Mouse (Mus musculus): ENCODE measurements around the gene Spata31d1d. TPM values are rescaled to one million over a fixed set of nuclear protein-coding genes. Genes with fewer than 3 reads are reported as not detected.

Spata31d1d gene
- polyA plus RNA-seq, 1 experiment from 2014 or later, result not detected

DNA sequence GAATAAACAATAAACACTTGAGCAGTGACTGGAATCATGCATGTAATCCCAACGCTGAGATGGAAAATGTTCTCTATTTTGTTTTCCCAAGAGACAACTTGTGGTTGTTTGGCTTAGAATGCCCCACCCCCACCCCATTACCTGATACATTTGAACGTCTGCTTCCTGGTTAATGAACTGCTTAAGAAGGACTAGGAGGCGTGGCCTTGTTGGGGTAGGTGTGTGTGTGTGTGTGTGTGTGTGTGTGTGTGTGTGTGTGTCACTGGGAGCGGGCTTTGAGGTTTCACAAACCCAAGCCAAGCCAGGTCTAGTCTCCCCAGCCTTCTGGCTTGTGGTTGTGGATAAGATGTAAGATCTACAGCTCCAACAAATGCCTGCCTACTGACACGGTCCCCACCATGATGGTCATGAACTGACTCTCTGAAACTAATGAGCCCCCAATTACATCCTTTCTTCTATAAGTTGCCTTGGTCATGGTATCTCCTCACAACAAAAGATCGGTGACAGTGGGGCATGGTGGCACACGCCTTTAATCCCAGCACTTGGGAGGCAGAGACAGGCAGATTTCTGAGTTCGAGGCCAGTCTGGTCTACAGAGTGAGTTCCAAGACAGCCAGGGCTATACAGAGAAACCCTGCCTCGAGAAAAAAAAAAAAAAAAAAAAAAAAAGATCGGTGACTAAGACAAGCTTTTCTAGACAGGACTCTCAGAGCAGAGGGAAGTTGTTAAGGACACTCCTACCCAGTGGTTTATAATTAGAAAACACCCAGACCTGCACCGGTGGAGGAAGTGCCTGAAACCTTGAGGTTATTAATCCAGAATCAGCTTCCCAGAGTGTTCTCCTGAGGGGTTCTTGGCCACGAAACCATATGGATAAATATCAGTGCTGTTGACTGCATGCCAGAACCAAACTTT, 55.0 kb downstream of the Spata31d1d start:
- Histone ChIP-seq H3K4me2 (replicated peaks) (no peak overlapping the region), H3K27me3 (no peaks in the 10 kb centered on the region), H3K36me3 (no peaks in the 10 kb centered on the region), H3K9ac (no peak overlapping the region), H3K27ac (replicated peaks) (no peak overlapping the region), H3K9me3 (replicated peaks) (no peaks in the 10 kb centered on the region), H3K4me1 (peaks cover 16% of the 10 kb centered on the region), H3K4me3 (replicated peaks) (no peak overlapping the region)
- ATAC-seq (ENCODE audit: insufficient number of reproducible peaks, low FRiP score, low TSS enrichment, low read depth), result no peak
- WGBS, result 66% methylated on average over 12 of the region's 12 CpGs

Other genes with a start within 250 kb of the Spata31d1d start
- 16.3 and 20.4 TPM in 2 replicates for gene Agtpbp1, start 146.5 kb downstream of the Spata31d1d start, polyA plus RNA-seq (2015; fragmentation: Nextera tagmentation; extraction: Ambion mirVana)
- 74.7 and 92.9 TPM in 2 replicates for gene Naa35, start 146.5 kb downstream of the Spata31d1d start, polyA plus RNA-seq (2015; fragmentation: Nextera tagmentation; extraction: Ambion mirVana)
- gene Golm1, start 55.9 kb downstream of the Spata31d1d start, polyA plus RNA-seq (2015; fragmentation: Nextera tagmentation; extraction: Ambion mirVana), result 36.5 and 38.0 TPM in 2 replicates
- gene 4921517D22Rik, start 37.6 kb downstream of the Spata31d1d start, polyA plus RNA-seq (2015; fragmentation: Nextera tagmentation; extraction: Ambion mirVana), result not detected in 2 replicates
- 0.07 TPM in 1 of 2 replicates, not detected in the other for gene Spata31d1a, start 21.4 kb downstream of the Spata31d1d start, polyA plus RNA-seq (2015; fragmentation: Nextera tagmentation; extraction: Ambion mirVana)
- 0.08 TPM in 1 of 2 replicates, not detected in the other for gene Spata31d1b, start 19.5 kb downstream of the Spata31d1d start, polyA plus RNA-seq (2015; fragmentation: Nextera tagmentation; extraction: Ambion mirVana)
- gene 1700014D04Rik, start 15.0 kb upstream of the Spata31d1d start, polyA plus RNA-seq (2015; fragmentation: Nextera tagmentation; extraction: Ambion mirVana), result not detected in 2 replicates
- 114 and 120 TPM in 2 replicates for gene Isca1, start 38.1 kb upstream of the Spata31d1d start, polyA plus RNA-seq (2015; fragmentation: Nextera tagmentation; extraction: Ambion mirVana)
- gene Gm49354, start 50.5 kb upstream of the Spata31d1d start, polyA plus RNA-seq (2015; fragmentation: Nextera tagmentation; extraction: Ambion mirVana), result not detected in 2 replicates
- 49.7 and 52.8 TPM in 2 replicates for gene Tut7, start 91.4 kb upstream of the Spata31d1d start, polyA plus RNA-seq (2015; fragmentation: Nextera tagmentation; extraction: Ambion mirVana)